Comparison of ENCODE assay signal across 8 mouse cellular contexts in the genomic region with DNA sequence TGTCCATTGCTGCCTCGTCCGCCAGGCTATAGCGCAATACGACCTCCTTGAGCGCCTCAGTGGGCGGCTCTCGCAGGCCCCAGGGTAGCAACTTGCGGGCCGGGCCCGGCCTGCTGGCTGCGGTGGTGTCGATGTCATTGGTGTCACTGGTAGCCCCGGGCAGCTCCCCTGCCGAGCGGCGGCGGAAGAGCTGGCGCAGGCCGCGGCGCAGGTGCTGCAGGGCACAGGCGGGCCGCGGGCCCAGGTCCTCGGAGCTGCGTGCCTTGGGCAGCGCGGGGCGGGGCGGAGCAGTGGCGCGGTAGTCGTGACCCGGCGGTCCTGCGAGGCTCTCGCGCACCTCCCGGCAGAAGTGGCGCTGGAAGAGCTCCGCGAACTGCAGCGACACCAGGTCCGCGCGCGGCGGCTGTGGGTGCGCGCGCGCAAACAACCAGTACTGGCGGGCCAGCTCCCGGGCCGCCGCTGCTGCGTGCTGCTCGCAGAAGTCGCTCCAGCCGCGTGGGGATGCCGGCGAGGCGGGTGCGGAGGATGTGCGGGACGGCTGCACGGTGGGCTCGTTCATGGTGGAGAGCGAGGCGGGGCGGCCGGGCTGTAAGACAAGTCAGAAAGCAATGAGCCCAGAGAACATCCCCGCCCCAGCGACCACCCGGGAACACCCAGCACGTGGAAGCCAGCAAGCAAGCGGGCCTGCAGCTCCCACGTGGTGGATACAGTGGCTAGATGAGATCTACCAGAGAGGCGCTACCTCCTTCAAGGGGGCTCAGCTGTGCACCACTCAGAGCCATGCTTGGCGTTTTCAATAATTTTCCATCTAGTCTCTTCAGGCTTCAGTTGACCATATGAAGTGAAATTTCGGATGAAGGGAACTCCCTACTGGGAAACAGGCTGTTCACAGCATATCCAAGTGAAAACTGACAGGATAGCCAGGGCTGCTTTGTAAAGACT. TPM values are rescaled to one million over a fixed set of nuclear protein-coding genes. Genes with fewer than 3 reads are reported as not detected.
DNase-seq lines count a peak whose midpoint lies in the region; ATAC-seq and TF ChIP-seq lines count a peak whose summit lies in the region.

No protein-coding gene starts in this region.

- peak overlapping the region; percentile 23 for H3K4me3 ChIP-seq in liver, embryonic 11.5 days (ENCODE audit: low read depth, low read length)
- H3K4me3 ChIP-seq in liver, postnatal 0 days (ENCODE audit: low read depth, low read length) = no peak overlapping the region
- peak overlapping the region; percentile 40 for H3K4me3 ChIP-seq in forebrain, postnatal 0 days (ENCODE audit: low read depth, low read length)
- H3K4me3 ChIP-seq in midbrain, embryonic 11.5 days (ENCODE audit: low read depth, low read length) = peak overlapping the region; percentile 36

- H3K27me3 ChIP-seq in liver, embryonic 11.5 days (replicated peaks; ENCODE audit: control insufficient read depth, insufficient read depth, low read length) = no peaks in the 10 kb centered on the region
- H3K27me3 ChIP-seq in liver, postnatal 0 days (ENCODE audit: insufficient read depth, low read length) = no peaks in the 10 kb centered on the region
- no peaks in the 10 kb centered on the region for H3K27me3 ChIP-seq in forebrain, postnatal 0 days (ENCODE audit: insufficient read depth, low read length)
- H3K27me3 ChIP-seq in midbrain, embryonic 11.5 days (ENCODE audit: control insufficient read depth, insufficient read depth, low read length) = peaks cover 27% of the 10 kb centered on the region

- TF ChIP-seq CTCF in liver, postnatal 0 days (IDR thresholded peaks at IDR 0.05; ENCODE audit: low read depth) = no peak
- 0 out of 2 replicates have a peak, but pooled peaks have one; percentile 9 for TF ChIP-seq CTCF in forebrain, postnatal 0 days (IDR thresholded peaks at IDR 0.05; ENCODE audit: low read depth)

- H3K9me3 ChIP-seq in liver, embryonic 11.5 days (ENCODE audit: control insufficient read depth, low read length) = no peaks in the 10 kb centered on the region
- H3K9me3 ChIP-seq in liver, postnatal 0 days (ENCODE audit: low read length) = no peaks in the 10 kb centered on the region
- H3K9me3 ChIP-seq in forebrain, postnatal 0 days (ENCODE audit: low read length) = no peaks in the 10 kb centered on the region
- no peaks in the 10 kb centered on the region for H3K9me3 ChIP-seq in midbrain, embryonic 11.5 days (ENCODE audit: control insufficient read depth, low read length)

- no peak for TF ChIP-seq EP300 in liver, postnatal 0 days (IDR thresholded peaks at IDR 0.05; ENCODE audit: low read depth)

- no peak overlapping the region for H3K9ac ChIP-seq in liver, embryonic 11.5 days (ENCODE audit: low read depth, low read length)
- H3K9ac ChIP-seq in liver, postnatal 0 days (replicated peaks) = no peak overlapping the region
- H3K9ac ChIP-seq in forebrain, postnatal 0 days = peak overlapping the region; percentile 47
- H3K9ac ChIP-seq in midbrain, embryonic 11.5 days (ENCODE audit: low read length) = peak overlapping the region; percentile 46

- WGBS in liver, embryonic 11.5 days = 59% methylated on average over 79 of the region's 82 CpGs
- WGBS in liver, postnatal 0 days (ENCODE audit: insufficient replicate concordance) = 68% methylated on average over 79 of the region's 82 CpGs
- WGBS in forebrain, postnatal 0 days = 5% methylated on average over 82 of the region's 82 CpGs
- WGBS in midbrain, embryonic 11.5 days = 4% methylated on average over 78 of the region's 82 CpGs

- H3K4me1 ChIP-seq in liver, embryonic 11.5 days (replicated peaks; ENCODE audit: control insufficient read depth, insufficient read depth, low read length) = peaks cover 26% of the 10 kb centered on the region
- H3K4me1 ChIP-seq in liver, postnatal 0 days (ENCODE audit: insufficient read depth) = peaks cover 33% of the 10 kb centered on the region
- 0 out of 2 replicates have a peak, but pooled peaks cover 3% of the 10 kb centered on the region for H3K4me1 ChIP-seq in forebrain, postnatal 0 days (ENCODE audit: insufficient read depth)
- peaks cover 10% of the 10 kb centered on the region for H3K4me1 ChIP-seq in midbrain, embryonic 11.5 days (ENCODE audit: control insufficient read depth, insufficient read depth, low read length)

- no peak for ATAC-seq in liver, embryonic 11.5 days (replicated peaks; ENCODE audit: low FRiP score)
- no peak for ATAC-seq in liver, postnatal 0 days
- ATAC-seq in forebrain, postnatal 0 days = peak; percentile 80
- peak; percentile 50 for ATAC-seq in midbrain, embryonic 11.5 days (ENCODE audit: low FRiP score)

- no peak overlapping the region for H3K27ac ChIP-seq in liver, embryonic 11.5 days (ENCODE audit: low read depth, low read length)
- H3K27ac ChIP-seq in liver, postnatal 0 days (ENCODE audit: low read depth) = no peak overlapping the region
- no peak overlapping the region for H3K27ac ChIP-seq in forebrain, postnatal 0 days (ENCODE audit: low read depth, low read length)
- H3K27ac ChIP-seq in midbrain, embryonic 11.5 days (ENCODE audit: low read depth, low read length) = no peak overlapping the region

- H3K4me2 ChIP-seq in liver, embryonic 11.5 days = peak overlapping the region; percentile 65
- H3K4me2 ChIP-seq in liver, postnatal 0 days (ENCODE audit: low read depth, low read length) = no peak overlapping the region
- H3K4me2 ChIP-seq in forebrain, postnatal 0 days (ENCODE audit: low read depth) = peak overlapping the region; percentile 97
- peak overlapping the region; percentile 80 for H3K4me2 ChIP-seq in midbrain, embryonic 11.5 days

- H3K36me3 ChIP-seq in liver, embryonic 11.5 days (ENCODE audit: control insufficient read depth, insufficient read depth, low read length) = peaks cover 34% of the 10 kb centered on the region
- peaks cover 46% of the 10 kb centered on the region for H3K36me3 ChIP-seq in liver, postnatal 0 days (replicated peaks; ENCODE audit: insufficient read depth, low read length)
- H3K36me3 ChIP-seq in forebrain, postnatal 0 days (ENCODE audit: insufficient read depth) = no peaks in the 10 kb centered on the region; the same call in 1 of the 2 replicates
- H3K36me3 ChIP-seq in midbrain, embryonic 11.5 days (ENCODE audit: control insufficient read depth, insufficient read depth, low read length) = no peaks in the 10 kb centered on the region

- no peak for DNase-seq in liver, embryonic 11.5 days (ENCODE audit: low spot score)
- DNase-seq in liver, postnatal 0 days = no peak
- DNase-seq in cerebellum, postnatal 10 days = peak; percentile 77 to 79
- peak; percentile 69 for DNase-seq in forebrain, postnatal 0 days
- DNase-seq in midbrain, embryonic 11.5 days (ENCODE audit: low spot score, missing footprints) = peak; percentile 91
- DNase-seq in thymus, postnatal 25 days = no peak
- no peak for DNase-seq in thymus, postnatal 36 days
- no peak for DNase-seq in c-Kit-positive CD71-positive TER-119-positive erythroid progenitor cells, embryonic 14.5 days (ENCODE audit: low spot score)

RNA-seq across cellular contexts. Expression of gene Sh2b3, which starts 8.7 kb away (rescaled TPM):
- 14.7 and 15.7 TPM in 2 replicates for polyA plus RNA-seq in liver, embryonic 11.5 days (2014; fragmentation: Nextera tagmentation; extraction: Ambion mirVana)
- polyA plus RNA-seq in liver, postnatal 0 days (2015; fragmentation: Nextera tagmentation; extraction: Ambion mirVana) = 9.0 and 9.1 TPM in 2 replicates
- 11.7 and 14.1 TPM in 2 replicates for total RNA-seq in forebrain, postnatal 0 days (2014; rRNA removed)
- 4.6 and 6.2 TPM in 2 replicates for polyA plus RNA-seq in forebrain, postnatal 0 days (2015; fragmentation: Nextera tagmentation; extraction: Ambion mirVana)
- polyA plus RNA-seq in midbrain, embryonic 11.5 days (2014; fragmentation: Nextera tagmentation; extraction: Ambion mirVana) = 5.8 and 9.4 TPM in 2 replicates

RNA-seq across cellular contexts. Expression of gene Pheta1, which starts 20.0 kb away (rescaled TPM):
- 12.1 and 13.7 TPM in 2 replicates for polyA plus RNA-seq in liver, embryonic 11.5 days (2014; fragmentation: Nextera tagmentation; extraction: Ambion mirVana)
- 4.8 and 5.7 TPM in 2 replicates for polyA plus RNA-seq in liver, postnatal 0 days (2015; fragmentation: Nextera tagmentation; extraction: Ambion mirVana)
- 49.7 and 51.5 TPM in 2 replicates for total RNA-seq in forebrain, postnatal 0 days (2014; rRNA removed)
- 36.3 and 38.7 TPM in 2 replicates for polyA plus RNA-seq in forebrain, postnatal 0 days (2015; fragmentation: Nextera tagmentation; extraction: Ambion mirVana)
- polyA plus RNA-seq in midbrain, embryonic 11.5 days (2014; fragmentation: Nextera tagmentation; extraction: Ambion mirVana) = 25.9 and 27.9 TPM in 2 replicates

Comparison
In these comparisons a context has a peak if more than half of its experiments do, and no peak if none do; other contexts are left out.
1. ATAC-seq: peak in forebrain, postnatal 0 days (single experiment) and midbrain, embryonic 11.5 days (single experiment); none in liver, embryonic 11.5 days (single experiment) and liver, postnatal 0 days (single experiment).
2. DNase-seq: peak in cerebellum, postnatal 10 days (2 of 2), forebrain, postnatal 0 days (single experiment) and midbrain, embryonic 11.5 days (single experiment); none in liver, embryonic 11.5 days (single experiment), liver, postnatal 0 days (single experiment), thymus, postnatal 25 days (single experiment), thymus, postnatal 36 days (0 of 2) and c-Kit-positive CD71-positive TER-119-positive erythroid progenitor cells, embryonic 14.5 days (single experiment).
3. H3K9ac ChIP-seq: peak in forebrain, postnatal 0 days (single experiment) and midbrain, embryonic 11.5 days (single experiment); none in liver, embryonic 11.5 days (single experiment) and liver, postnatal 0 days (single experiment).